Mouse (Mus musculus) G1E (cell line): Measurements from ENCODE around the gene Fbxl19.
"Not testable (repeated sequence)": the region's sequence is repeated elsewhere in the genome, so short reads cannot be mapped to it uniquely, and the experiment has no call there.

Experiments used
- CTCF ChIP-seq: IDR thresholded peaks from 2 replicates; pipeline ENCODE4 v1.5.1; 2012; ENCODE audit warnings: low read depth, low read length, inconsistent platforms, mixed read lengths
- GATA1 ChIP-seq: IDR thresholded peaks from 2 replicates; pipeline ENCODE4 v1.6.1; 2012; ENCODE audit warnings: borderline replicate concordance, low read length, inconsistent platforms, mixed read lengths
- GATA2 ChIP-seq: IDR thresholded peaks from 2 replicates; pipeline ENCODE4 v1.6.1; 2012; ENCODE audit warnings: low read depth, low read length, inconsistent platforms, borderline replicate concordance

DNA sequence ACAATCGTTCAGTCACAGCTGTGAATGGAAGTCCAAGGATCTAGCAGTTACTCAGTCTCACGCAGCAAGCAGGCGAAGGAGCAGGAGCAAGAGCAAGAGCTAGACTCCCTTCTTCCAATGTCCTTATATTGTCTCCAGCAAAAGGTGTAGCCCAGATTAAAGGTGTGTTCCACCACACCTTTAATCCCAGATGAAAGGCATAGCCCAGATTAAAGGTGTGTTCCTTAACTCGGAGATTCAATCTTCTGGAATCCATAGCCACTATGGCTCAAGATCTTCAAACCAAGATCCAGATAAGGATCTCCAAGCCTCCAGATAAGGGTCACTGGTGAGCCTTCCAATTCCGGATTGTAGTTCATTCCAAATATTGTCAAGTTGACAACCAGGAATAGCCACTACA lies 12.3 kb upstream of the Fbxl19 start, which contains the start of gene Ctf2:
- not testable (repeated sequence) for TF ChIP-seq CTCF, GATA2, GATA1
